ENCODE assay signal across 26 mouse cellular contexts in genomic region chr1:81717091-81717490, GRCm38 (mm10).
"Had no signal": no experiment of that assay in that cellular context is flagged by ENCODE, and none has a peak within 500 bp of the region (broad histone marks: within the 10 kb centered on the region; RNA-seq: fewer than 3 reads in every experiment).

No protein-coding gene starts in this region.

- H3K4me1 ChIP-seq: heart, embryonic 13.5 days; heart, embryonic 15.5 days; hindbrain, embryonic 13.5 days; hindbrain, embryonic 15.5 days; kidney, embryonic 15.5 days had no signal

- H3K4me2 ChIP-seq: heart, embryonic 11.5 days; heart, embryonic 13.5 days; heart, embryonic 15.5 days; hindbrain, embryonic 13.5 days; hindbrain, embryonic 15.5 days; kidney, embryonic 15.5 days; limb, embryonic 12.5 days; liver, embryonic 11.5 days had no signal

- H3K4me3 ChIP-seq: heart, adult 2 months; heart, embryonic 13.5 days; heart, embryonic 15.5 days; hindbrain, embryonic 13.5 days; hindbrain, embryonic 15.5 days; kidney, embryonic 15.5 days; limb, embryonic 10.5 days; limb, embryonic 12.5 days had no signal

- DNase-seq: gastrocnemius, postnatal 14 days; gastrocnemius, postnatal 36 days; heart, adult 11 months; heart, adult 2 months; heart, postnatal 14 days; heart, postnatal 36 days; kidney, adult 11 months; kidney, adult 2 months; kidney, adult 9 months; kidney, postnatal 14 days; kidney, postnatal 36 days; layer of hippocampus, adult 9-11 months; layer of hippocampus, postnatal 36 days; liver had no signal

- H3K27ac ChIP-seq: heart, adult 2 months; heart, embryonic 13.5 days; heart, embryonic 15.5 days; hindbrain, embryonic 13.5 days; hindbrain, embryonic 15.5 days; hindbrain, postnatal 0 days; kidney, embryonic 15.5 days; kidney, postnatal 0 days; limb, embryonic 10.5 days; limb, embryonic 12.5 days had no signal

- H3K9ac ChIP-seq: heart, embryonic 13.5 days; heart, embryonic 15.5 days; hindbrain, embryonic 13.5 days; hindbrain, embryonic 15.5 days; kidney, embryonic 15.5 days; limb, embryonic 12.5 days had no signal

- ATAC-seq: hindbrain, postnatal 0 days; intestine, embryonic 16.5 days had no signal

- H3K9me3 ChIP-seq: heart, embryonic 13.5 days; heart, embryonic 15.5 days; hindbrain, embryonic 13.5 days; hindbrain, embryonic 15.5 days; kidney, embryonic 15.5 days; limb, embryonic 10.5 days; limb, embryonic 12.5 days had no signal

- H3K36me3 ChIP-seq: heart, embryonic 13.5 days; heart, embryonic 15.5 days; hindbrain, embryonic 13.5 days; hindbrain, embryonic 15.5 days; kidney, embryonic 15.5 days; limb, embryonic 10.5 days; limb, embryonic 12.5 days had no signal

- H3K27me3 ChIP-seq: heart, embryonic 13.5 days; heart, embryonic 15.5 days; hindbrain, embryonic 13.5 days; hindbrain, embryonic 15.5 days; kidney, embryonic 15.5 days; limb, embryonic 12.5 days had no signal
